Mouse (Mus musculus): ENCODE measurements at regions not wholly inside any gene's neighbourhood (a gene's known extent, or its start where the extent isn't known, plus 50 kb on each side); places are given as distances from the start of the nearest gene placed in this dataset.

GRCm38 (mm10) chr3:140707591-140708131 lies 504.5 kb downstream of the Pdha2 start:
- DNase-seq, result no peak
- H3K27me3 ChIP-seq (ENCODE audit: insufficient read depth, low read length), result no peaks in the 10 kb centered on the region
- TF ChIP-seq CTCF (IDR thresholded peaks at IDR 0.05; ENCODE audit: low read depth), result no peak

GRCm38 (mm10) chr3:140706725-140707124 lies 505.4 kb downstream of the Pdha2 start:
- Histone ChIP-seq H3K4me2 (no peak overlapping the region), H3K4me3 (ENCODE audit: low read depth, low read length) (no peak overlapping the region), H3K9me3 (ENCODE audit: low read depth, low read length) (no peaks in the 10 kb centered on the region), H3K27me3 (ENCODE audit: insufficient read depth, low read length) (no peaks in the 10 kb centered on the region), H3K4me1 (ENCODE audit: insufficient read depth) (no peaks in the 10 kb centered on the region), H3K27ac (ENCODE audit: low read depth) (no peak overlapping the region), H3K9ac (no peak overlapping the region), H3K36me3 (ENCODE audit: insufficient read depth) (no peaks in the 10 kb centered on the region)
- WGBS, result 63% methylated on average over 4 of the region's 4 CpGs
- DNase-seq, result no peak
- no peak for TF ChIP-seq CTCF (IDR thresholded peaks at IDR 0.05; ENCODE audit: low read depth)
- no peak for ATAC-seq (ENCODE audit: insufficient read depth)

More at GRCm38 (mm10) chr3:140707591-140708131, 504.5 kb downstream of the Pdha2 start:
- Histone ChIP-seq H3K4me2 (no peak overlapping the region), H3K4me1 (ENCODE audit: insufficient read depth) (no peaks in the 10 kb centered on the region), H3K9ac (no peak overlapping the region), H3K27ac (ENCODE audit: low read depth) (no peak overlapping the region), H3K36me3 (ENCODE audit: insufficient read depth) (no peaks in the 10 kb centered on the region), H3K4me3 (ENCODE audit: low read depth, low read length) (no peak overlapping the region), H3K9me3 (ENCODE audit: low read depth, low read length) (no peaks in the 10 kb centered on the region)
- 63% methylated on average over 3 of the region's 3 CpGs for WGBS
- no peak for ATAC-seq (ENCODE audit: insufficient read depth)

- DNase-seq (peak; percentile 3), ATAC-seq (ENCODE audit: insufficient read depth) (no peak)
- no peaks in the 10 kb centered on the region for H3K9me3 ChIP-seq (ENCODE audit: low read depth, low read length)
- no peaks in the 10 kb centered on the region for H3K36me3 ChIP-seq (ENCODE audit: insufficient read depth)
- H3K27me3 ChIP-seq (ENCODE audit: insufficient read depth, low read length), result no peaks in the 10 kb centered on the region
- no peak for TF ChIP-seq CTCF (IDR thresholded peaks at IDR 0.05; ENCODE audit: low read depth)
- no peak overlapping the region for H3K4me2 ChIP-seq
- H3K27ac ChIP-seq (ENCODE audit: low read depth), result no peak overlapping the region
- no peaks in the 10 kb centered on the region for H3K4me1 ChIP-seq (ENCODE audit: insufficient read depth)
- no peak overlapping the region for H3K4me3 ChIP-seq (ENCODE audit: low read depth, low read length)
- 62% methylated on average over 3 of the region's 3 CpGs for WGBS
- H3K9ac ChIP-seq, result no peak overlapping the region
Measured at GRCm38 (mm10) chr3:140705536-140705935, 506.6 kb downstream of the Pdha2 start.

GRCm38 (mm10) chr3:140702929-140703328 lies 509.2 kb downstream of the Pdha2 start:
- DNase-seq (no peak), ATAC-seq (ENCODE audit: insufficient read depth) (no peak)
- Histone ChIP-seq H3K4me2 (no peak overlapping the region), H3K27ac (ENCODE audit: low read depth) (no peak overlapping the region), H3K36me3 (ENCODE audit: insufficient read depth) (no peaks in the 10 kb centered on the region), H3K9me3 (ENCODE audit: low read depth, low read length) (no peaks in the 10 kb centered on the region), H3K4me3 (ENCODE audit: low read depth, low read length) (no peak overlapping the region), H3K27me3 (ENCODE audit: insufficient read depth, low read length) (no peaks in the 10 kb centered on the region), H3K9ac (no peak overlapping the region), H3K4me1 (ENCODE audit: insufficient read depth) (no peaks in the 10 kb centered on the region)
- 56% methylated on average over 5 of the region's 5 CpGs for WGBS
- TF ChIP-seq CTCF (IDR thresholded peaks at IDR 0.05; ENCODE audit: low read depth), result no peak

GRCm38 (mm10) chr3:140702271-140702681 lies 509.9 kb downstream of the Pdha2 start:
- H3K36me3 ChIP-seq (ENCODE audit: insufficient read depth), result no peaks in the 10 kb centered on the region
- no peak for TF ChIP-seq CTCF (IDR thresholded peaks at IDR 0.05; ENCODE audit: low read depth)
- no peaks in the 10 kb centered on the region for H3K9me3 ChIP-seq (ENCODE audit: low read depth, low read length)
- no peak overlapping the region for H3K9ac ChIP-seq
- H3K4me1 ChIP-seq (ENCODE audit: insufficient read depth), result no peaks in the 10 kb centered on the region
- no peak for ATAC-seq (ENCODE audit: insufficient read depth)
- H3K27me3 ChIP-seq (ENCODE audit: insufficient read depth, low read length), result no peaks in the 10 kb centered on the region
- WGBS, result 80% methylated on average over 6 of the region's 6 CpGs
- no peak overlapping the region for H3K4me2 ChIP-seq
- no peak overlapping the region for H3K27ac ChIP-seq (ENCODE audit: low read depth)
- no peak overlapping the region for H3K4me3 ChIP-seq (ENCODE audit: low read depth, low read length)
- no peak for DNase-seq

DNA sequence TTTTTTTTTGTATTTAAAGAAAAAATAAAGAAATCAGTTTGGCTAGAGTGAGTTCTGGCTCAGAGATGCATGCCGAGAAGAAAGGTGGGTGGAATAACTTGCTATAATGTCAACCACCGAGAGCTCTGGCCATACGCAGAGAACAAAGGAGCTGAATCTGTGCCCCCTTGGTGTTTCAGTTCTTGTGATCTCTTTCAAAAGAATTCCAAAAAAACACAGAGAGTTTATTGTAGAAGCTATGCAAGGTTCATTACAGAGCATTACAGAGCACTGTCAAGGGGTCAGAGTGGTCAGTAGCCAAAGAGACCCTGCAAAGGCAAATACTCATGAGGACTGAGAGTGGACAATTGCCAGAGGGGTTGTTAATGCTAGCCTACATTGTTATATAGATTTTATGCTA lies 514.9 kb downstream of the Pdha2 start:
- no peak overlapping the region for H3K4me2 ChIP-seq
- no peak overlapping the region for H3K9ac ChIP-seq
- H3K4me3 ChIP-seq (ENCODE audit: low read depth, low read length), result no peak overlapping the region
- DNase-seq (no peak), ATAC-seq (ENCODE audit: insufficient read depth) (no peak)
- no peaks in the 10 kb centered on the region for H3K27me3 ChIP-seq (ENCODE audit: insufficient read depth, low read length)
- H3K27ac ChIP-seq (ENCODE audit: low read depth), result no peak overlapping the region
- no peak for TF ChIP-seq CTCF (IDR thresholded peaks at IDR 0.05; ENCODE audit: low read depth)
- no peaks in the 10 kb centered on the region for H3K9me3 ChIP-seq (ENCODE audit: low read depth, low read length)
- no peaks in the 10 kb centered on the region for H3K36me3 ChIP-seq (ENCODE audit: insufficient read depth)
- H3K4me1 ChIP-seq (ENCODE audit: insufficient read depth), result no peaks in the 10 kb centered on the region
- WGBS, result 81% methylated on average over 3 of the region's 3 CpGs

DNA sequence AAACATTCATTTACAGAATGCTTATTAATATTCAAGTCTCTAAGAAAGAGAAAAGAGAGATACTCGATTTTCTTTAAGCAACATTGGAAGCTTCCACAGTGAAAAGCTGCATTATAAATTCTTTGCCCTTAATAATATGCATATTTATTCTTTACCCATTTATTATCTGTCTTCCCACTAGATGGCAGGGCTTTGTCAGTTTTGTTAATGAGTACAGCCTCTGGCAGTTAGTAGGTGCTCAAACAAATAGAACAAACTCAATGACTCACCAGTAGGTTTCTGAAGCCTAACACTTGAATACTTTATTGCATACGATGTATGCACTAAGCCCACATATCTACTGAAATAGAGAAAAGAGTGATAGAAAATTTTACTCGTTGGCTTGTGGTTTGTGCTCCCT lies 529.4 kb downstream of the Pdha2 start:
- H3K4me3 ChIP-seq (ENCODE audit: low read depth, low read length), result no peak overlapping the region
- H3K4me1 ChIP-seq (ENCODE audit: insufficient read depth), result no peaks in the 10 kb centered on the region
- H3K9ac ChIP-seq, result no peak overlapping the region
- H3K9me3 ChIP-seq (ENCODE audit: low read depth, low read length), result no peaks in the 10 kb centered on the region
- no peaks in the 10 kb centered on the region for H3K27me3 ChIP-seq (ENCODE audit: insufficient read depth, low read length)
- no peak for ATAC-seq (ENCODE audit: insufficient read depth)
- WGBS, result 67% methylated on average over 3 of the region's 3 CpGs
- DNase-seq, result no peak
- no peaks in the 10 kb centered on the region for H3K36me3 ChIP-seq (ENCODE audit: insufficient read depth)
- H3K27ac ChIP-seq (ENCODE audit: low read depth), result no peak overlapping the region
- no peak for TF ChIP-seq CTCF (IDR thresholded peaks at IDR 0.05; ENCODE audit: low read depth)
- H3K4me2 ChIP-seq, result no peak overlapping the region
